Mouse (Mus musculus): Measurements from ENCODE around the gene Btrc. TPM values are rescaled to one million over a fixed set of nuclear protein-coding genes. Genes with fewer than 3 reads are reported as not detected.

Gene Btrc
- polyA plus RNA-seq, 2 experiments, result 41.5 to 44.1 TPM

GRCm38 (mm10) chr19:45491246-45491645, 127.7 kb downstream of the Btrc start:
- TF ChIP-seq POLR2A (IDR thresholded peaks at IDR 0.05; ENCODE audit: borderline replicate concordance, extremely low read depth, insufficient read depth, insufficient read length), result no peak
- no peaks in the 10 kb centered on the region for H3K27me3 ChIP-seq (ENCODE audit: control insufficient read depth, insufficient read depth, low read length)
- no peak for DNase-seq (ENCODE audit: low spot score)

GRCm38 (mm10) chr19:45494121-45494775, 130.7 kb downstream of the Btrc start:
- Histone ChIP-seq H3K27ac (replicated peaks; ENCODE audit: low read depth, low read length) (no peak overlapping the region), H3K9ac (ENCODE audit: low read depth, low read length, severe bottlenecking) (no peak overlapping the region), H3K4me3 (replicated peaks; ENCODE audit: low read length) (no peak overlapping the region), H3K4me1 (ENCODE audit: control insufficient read depth, insufficient read depth, low read length) (peaks cover 4% of the 10 kb centered on the region; the same call in 1 of the 2 replicates), H3K36me3 (ENCODE audit: control insufficient read depth, insufficient read depth, low read length) (no peaks in the 10 kb centered on the region), H3K27me3 (ENCODE audit: control insufficient read depth, insufficient read depth, low read length) (no peaks in the 10 kb centered on the region), H3K4me2 (replicated peaks; ENCODE audit: low read depth, low read length, severe bottlenecking) (no peak overlapping the region), H3K9me3 (ENCODE audit: control insufficient read depth, low read length) (no peaks in the 10 kb centered on the region)
- ATAC-seq (ENCODE audit: low FRiP score, low read depth), result no peak
- DNase-seq (ENCODE audit: low spot score), result no peak
- WGBS, result 36% methylated on average over 10 of the region's 10 CpGs
- no peak for TF ChIP-seq POLR2A (IDR thresholded peaks at IDR 0.05; ENCODE audit: borderline replicate concordance, extremely low read depth, insufficient read depth, insufficient read length)

More at GRCm38 (mm10) chr19:45491246-45491645, 127.7 kb downstream of the Btrc start:
- no peak overlapping the region for H3K9ac ChIP-seq (ENCODE audit: low read depth, low read length, severe bottlenecking)
- H3K9me3 ChIP-seq (ENCODE audit: control insufficient read depth, low read length), result no peaks in the 10 kb centered on the region
- 71% methylated on average over 7 of the region's 7 CpGs for WGBS
- H3K27ac ChIP-seq (replicated peaks; ENCODE audit: low read depth, low read length), result no peak overlapping the region
- no peak for ATAC-seq (ENCODE audit: low FRiP score, low read depth)
- no peaks in the 10 kb centered on the region for H3K36me3 ChIP-seq (ENCODE audit: control insufficient read depth, insufficient read depth, low read length)
- no peak overlapping the region for H3K4me3 ChIP-seq (replicated peaks; ENCODE audit: low read length)
- peaks cover 4% of the 10 kb centered on the region; the same call in 1 of the 2 replicates for H3K4me1 ChIP-seq (ENCODE audit: control insufficient read depth, insufficient read depth, low read length)
- no peak overlapping the region for H3K4me2 ChIP-seq (replicated peaks; ENCODE audit: low read depth, low read length, severe bottlenecking)

- Histone ChIP-seq H3K4me2 (replicated peaks; ENCODE audit: low read depth, low read length, severe bottlenecking) (no peak overlapping the region), H3K9ac (ENCODE audit: low read depth, low read length, severe bottlenecking) (no peak overlapping the region), H3K27ac (replicated peaks; ENCODE audit: low read depth, low read length) (no peak overlapping the region), H3K27me3 (ENCODE audit: control insufficient read depth, insufficient read depth, low read length) (no peaks in the 10 kb centered on the region), H3K4me1 (ENCODE audit: control insufficient read depth, insufficient read depth, low read length) (no peaks in the 10 kb centered on the region), H3K36me3 (ENCODE audit: control insufficient read depth, insufficient read depth, low read length) (peaks cover 18% of the 10 kb centered on the region), H3K4me3 (replicated peaks; ENCODE audit: low read length) (no peak overlapping the region), H3K9me3 (ENCODE audit: control insufficient read depth, low read length) (no peaks in the 10 kb centered on the region)
- ATAC-seq (ENCODE audit: low FRiP score, low read depth), result no peak
- no peak for TF ChIP-seq POLR2A (IDR thresholded peaks at IDR 0.05; ENCODE audit: borderline replicate concordance, extremely low read depth, insufficient read depth, insufficient read length)
- DNase-seq (ENCODE audit: low spot score), result no peak
- 43% methylated on average over 7 of the region's 7 CpGs for WGBS
Observed at GRCm38 (mm10) chr19:45505446-45505845, 141.9 kb downstream of the Btrc start.

- 77% methylated on average over 19 of the region's 19 CpGs for WGBS
Observed at GRCm38 (mm10) chr19:45507531-45507930, 144.0 kb downstream of the Btrc start.

DNA sequence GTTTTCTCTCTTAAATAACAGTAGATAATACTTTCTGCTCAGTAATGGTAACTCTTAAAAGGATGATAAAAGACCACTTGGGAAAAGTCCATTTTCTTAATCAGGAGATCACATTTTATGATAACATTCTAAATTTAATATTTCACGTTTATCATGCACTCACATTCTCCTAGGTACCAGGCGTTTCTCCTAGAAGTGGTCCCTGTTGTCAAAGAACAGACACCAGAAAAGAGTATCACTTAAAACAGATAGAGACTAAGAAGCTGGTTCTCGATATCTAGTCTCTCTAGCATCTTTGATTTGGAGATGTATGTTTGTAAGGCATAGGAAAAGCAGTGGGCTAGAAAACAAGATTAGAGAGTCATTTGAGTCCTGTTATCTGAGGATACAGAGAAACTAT, 147.1 kb downstream of the Btrc start:
- Histone ChIP-seq H3K4me2 (replicated peaks; ENCODE audit: low read depth, low read length, severe bottlenecking) (no peak overlapping the region), H3K9me3 (ENCODE audit: control insufficient read depth, low read length) (no peaks in the 10 kb centered on the region), H3K27me3 (ENCODE audit: control insufficient read depth, insufficient read depth, low read length) (no peaks in the 10 kb centered on the region), H3K36me3 (ENCODE audit: control insufficient read depth, insufficient read depth, low read length) (peaks cover 45% of the 10 kb centered on the region), H3K4me3 (replicated peaks; ENCODE audit: low read length) (no peak overlapping the region), H3K27ac (replicated peaks; ENCODE audit: low read depth, low read length) (no peak overlapping the region), H3K9ac (ENCODE audit: low read depth, low read length, severe bottlenecking) (no peak overlapping the region), H3K4me1 (ENCODE audit: control insufficient read depth, insufficient read depth, low read length) (no peaks in the 10 kb centered on the region)
- 86% methylated on average over 3 of the region's 3 CpGs for WGBS
- DNase-seq (ENCODE audit: low spot score), result no peak
- TF ChIP-seq POLR2A (IDR thresholded peaks at IDR 0.05; ENCODE audit: borderline replicate concordance, extremely low read depth, insufficient read depth, insufficient read length), result no peak
- ATAC-seq (ENCODE audit: low FRiP score, low read depth), result no peak

More at GRCm38 (mm10) chr19:45507531-45507930, 144.0 kb downstream of the Btrc start:
- Histone ChIP-seq H3K9me3 (ENCODE audit: control insufficient read depth, low read length) (no peaks in the 10 kb centered on the region), H3K36me3 (ENCODE audit: control insufficient read depth, insufficient read depth, low read length) (peaks cover 24% of the 10 kb centered on the region), H3K9ac (ENCODE audit: low read depth, low read length, severe bottlenecking) (no peak overlapping the region), H3K4me1 (ENCODE audit: control insufficient read depth, insufficient read depth, low read length) (no peaks in the 10 kb centered on the region), H3K27me3 (ENCODE audit: control insufficient read depth, insufficient read depth, low read length) (no peaks in the 10 kb centered on the region), H3K27ac (replicated peaks; ENCODE audit: low read depth, low read length) (no peak overlapping the region), H3K4me3 (replicated peaks; ENCODE audit: low read length) (no peak overlapping the region), H3K4me2 (replicated peaks; ENCODE audit: low read depth, low read length, severe bottlenecking) (no peak overlapping the region)
- ATAC-seq (ENCODE audit: low FRiP score, low read depth) (no peak), DNase-seq (ENCODE audit: low spot score) (no peak)
- TF ChIP-seq POLR2A (IDR thresholded peaks at IDR 0.05; ENCODE audit: borderline replicate concordance, extremely low read depth, insufficient read depth, insufficient read length), result no peak

All from limb, embryonic 14.5 days (tissue).